Mouse (Mus musculus) liver, postnatal 0 days (tissue): ENCODE results near the gene Nr4a1. TPM values are rescaled to one million over a fixed set of nuclear protein-coding genes. Genes with fewer than 3 reads are reported as not detected.

ENCODE experiments used
- ATAC-seq: fragments of 200-750 bp; cut with Nextera tagmentation; 2 replicates; pipeline ENCODE4 v1.8.0; 2017; ENCODE audit warnings: mild to moderate bottlenecking, moderate library complexity
- DNase-seq: peaks from one replicate; pipeline ENCODE4 v3.0.0-alpha.2; 2016
- H3K27ac ChIP-seq: fragments of 300-500 bp; sonication (generic); 2 replicates; pipeline ENCODE4 v1.5.1; 2014; ENCODE audit warnings: antibody characterized with exemption, moderate library complexity, mild to moderate bottlenecking, low read depth
- H3K27me3 ChIP-seq: fragments of 300-500 bp; sonication (generic); 2 replicates; pipeline ENCODE4 v1.6.1; 2014; ENCODE audit warnings: low read length, control low read depth, mixed read lengths; ENCODE audit not compliant: insufficient read depth
- H3K36me3 ChIP-seq: fragments of 300-500 bp; sonication (generic); replicated peaks from 2 replicates; pipeline ENCODE4 v1.6.1; 2014; ENCODE audit warnings: mild to moderate bottlenecking, control low read depth, low read length, moderate library complexity, mixed read lengths; ENCODE audit not compliant: insufficient read depth
- H3K4me1 ChIP-seq: fragments of 300-500 bp; sonication (generic); 2 replicates; pipeline ENCODE4 v1.6.1; 2014; ENCODE audit warnings: antibody characterized with exemption, mild to moderate bottlenecking, control low read depth; ENCODE audit not compliant: insufficient read depth
- H3K4me2 ChIP-seq: fragments of 300-500 bp; sonication (generic); 2 replicates; pipeline ENCODE4 v1.6.1; 2014; ENCODE audit warnings: low read depth, mild to moderate bottlenecking, low read length, moderate library complexity, mixed read lengths
- H3K4me3 ChIP-seq: fragments of 300-500 bp; sonication (generic); 2 replicates; pipeline ENCODE4 v1.5.1; 2014; ENCODE audit warnings: low read depth, low read length
- H3K9ac ChIP-seq: fragments of 300-500 bp; sonication (generic); replicated peaks from 2 replicates; pipeline ENCODE4 v1.6.1; 2014; ENCODE audit warnings: mild to moderate bottlenecking, moderate library complexity
- H3K9me3 ChIP-seq: fragments of 300-500 bp; sonication (generic); 2 replicates; pipeline ENCODE4 v1.6.1; 2016; ENCODE audit warnings: mild to moderate bottlenecking, control low read depth, low read length, mixed read lengths
- CTCF ChIP-seq: sonication (generic); IDR thresholded peaks from 2 replicates; pipeline ENCODE4 v1.5.1; 2016; ENCODE audit warnings: antibody characterized with exemption, low read depth
- EP300 ChIP-seq: IDR thresholded peaks from 2 replicates; pipeline ENCODE4 v1.6.1; 2016; ENCODE audit warnings: antibody characterized with exemption, low read depth, mild to moderate bottlenecking
- WGBS: fragments of 180-500 bp; shearing (Covaris S2); extraction: QIAGEN DNeasy Blood & Tissue Kit; methylation state at CpG from one replicate; pipeline ENCODE4 v1.1.7; 2014; ENCODE audit not compliant: insufficient replicate concordance; 5-methylcytosine and 5-hydroxymethylcytosine counted together
- polyA plus RNA-seq: library from polyadenylated mRNA; unstranded; fragments of >200 nt; fragmentation: Nextera tagmentation; extraction: Ambion mirVana; gene quantifications from 2 replicates; pipeline ENCODE4 v1.2.1, GENCODE M21; 2015

Nr4a1 gene
- polyA plus RNA-seq, 1 experiment from 2014 or later, result 1.1 TPM

DNA sequence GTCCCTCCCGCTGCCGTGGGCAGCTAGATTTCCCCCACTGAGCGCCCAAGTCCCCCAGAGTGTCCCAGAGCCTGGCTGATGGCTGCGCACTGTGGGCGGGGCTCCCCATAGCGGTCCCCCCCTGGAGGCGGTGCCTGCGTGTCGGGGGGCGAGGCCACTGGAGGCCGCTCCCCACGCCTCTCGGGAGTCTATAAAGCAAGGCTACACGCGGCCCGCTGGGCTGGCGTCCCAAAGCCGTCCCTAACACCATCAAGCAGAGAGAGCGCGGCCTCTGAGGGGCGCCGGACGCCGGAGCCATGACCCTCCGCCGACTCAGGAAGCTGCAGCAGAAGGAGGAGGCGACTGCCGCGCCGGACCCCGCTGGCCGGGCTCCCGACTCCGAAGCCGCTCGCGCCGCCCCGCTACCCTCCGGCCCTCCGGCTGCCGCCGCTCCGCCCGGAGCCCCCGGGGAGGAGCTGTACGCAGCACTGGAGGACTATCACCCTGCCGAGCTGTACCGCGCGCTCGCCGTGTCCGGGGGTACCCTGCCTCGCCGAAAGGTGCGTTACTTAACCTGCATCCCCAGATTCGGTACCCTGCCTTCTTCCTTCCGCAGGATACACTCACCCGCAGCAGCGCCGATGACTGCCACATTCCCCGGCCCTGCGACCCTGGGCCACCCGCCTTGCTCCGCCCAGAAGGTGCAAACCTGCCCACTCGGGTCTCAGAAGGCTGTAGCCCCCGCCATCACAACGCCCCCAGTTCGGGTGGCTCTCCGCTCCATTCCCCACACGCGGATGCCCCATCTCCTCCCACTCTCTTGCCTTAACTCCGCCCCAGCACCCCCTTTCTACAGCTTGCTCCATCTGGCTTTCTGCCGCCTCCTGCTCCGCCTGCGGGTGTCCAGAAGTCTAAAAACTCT, 29.8 kb upstream of the Nr4a1 start, which contains the start of gene Grasp:
Gene Grasp (plus strand): TSS at position 183 of the 901 bp plus-strand sequence.
- peaks cover 12% of the 10 kb centered on the region; the same call in 1 of the 2 replicates for H3K4me1 ChIP-seq
- H3K4me2 ChIP-seq, result peak within 1 kb of the TSS; percentile 90
- no peaks in the 10 kb centered on the region for H3K9me3 ChIP-seq
- peak within 1 kb of the TSS; percentile 59 for H3K9ac ChIP-seq
- peak within 1 kb of the TSS; percentile 66 for H3K27ac ChIP-seq
- WGBS, result under 1% methylated on average over 75 of the region's 77 CpGs
- peak; percentile 72 for ATAC-seq
- peak within 1 kb of the TSS; percentile 64 for H3K4me3 ChIP-seq
- no peak for TF ChIP-seq CTCF
- TF ChIP-seq EP300, result no peak
- peaks cover 44% of the 10 kb centered on the region for H3K27me3 ChIP-seq
- DNase-seq, result peak; percentile 82
- H3K36me3 ChIP-seq, result no peaks in the 10 kb centered on the region

DNA sequence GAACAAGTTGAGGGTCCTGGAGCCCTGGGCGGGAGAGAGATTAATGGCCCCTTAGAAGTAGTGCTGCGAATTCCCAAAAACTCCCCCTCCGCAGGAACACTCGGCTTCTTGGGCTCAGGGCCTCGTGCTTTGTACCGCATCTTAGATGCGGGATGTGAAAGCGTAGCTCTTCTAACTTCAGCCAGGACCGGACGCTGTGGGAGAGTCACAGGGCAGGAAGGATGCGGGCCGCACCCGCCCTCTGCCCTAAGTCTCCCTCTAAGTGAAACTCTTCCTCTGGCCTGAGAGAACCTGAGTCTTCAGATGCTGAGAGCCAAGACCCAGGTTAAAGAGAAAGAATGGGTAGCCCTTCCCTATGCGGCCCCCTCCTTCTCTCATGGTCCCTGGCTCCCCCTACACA, 29.1 kb upstream of the Nr4a1 start:
- Histone ChIP-seq H3K27me3 (peaks cover 44% of the 10 kb centered on the region), H3K4me1 (peaks cover 12% of the 10 kb centered on the region; the same call in 1 of the 2 replicates), H3K4me3 (peak overlapping the region; percentile 64), H3K9ac (no peak overlapping the region), H3K27ac (peak overlapping the region; percentile 66), H3K4me2 (peak overlapping the region; percentile 90), H3K36me3 (no peaks in the 10 kb centered on the region), H3K9me3 (no peaks in the 10 kb centered on the region)
- DNase-seq, result no peak
- 9% methylated on average over 14 of the region's 14 CpGs for WGBS
- TF ChIP-seq EP300 (no peak), CTCF (no peak)
- no peak for ATAC-seq

DNA sequence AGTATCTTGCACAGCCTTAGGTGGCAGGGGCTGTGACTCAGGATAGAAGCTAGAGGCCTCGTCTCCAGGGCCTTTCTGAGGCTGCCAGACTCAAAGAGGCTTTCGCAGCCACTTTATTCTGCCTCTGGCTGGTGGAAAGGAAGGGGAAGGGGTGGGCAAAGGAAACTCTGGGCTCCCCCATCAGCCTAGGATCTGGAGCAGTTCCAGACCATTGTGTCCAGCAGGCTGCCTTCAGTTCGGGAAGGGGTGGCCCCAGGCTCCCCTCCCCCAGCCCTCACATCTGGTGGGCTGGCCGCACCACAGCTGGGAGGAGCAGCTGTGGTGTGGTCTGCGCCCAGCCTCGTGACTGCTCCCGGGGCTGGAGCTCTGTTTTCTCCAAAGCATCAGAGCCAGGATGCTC, 26.1 kb upstream of the Nr4a1 start:
- H3K9ac ChIP-seq, result no peak overlapping the region
- no peak overlapping the region for H3K4me3 ChIP-seq
- H3K36me3 ChIP-seq, result no peaks in the 10 kb centered on the region
- H3K27me3 ChIP-seq, result peaks cover 33% of the 10 kb centered on the region
- ATAC-seq (peak; percentile 40; the same call in 1 of the 2 replicates), DNase-seq (peak; percentile 37)
- H3K4me1 ChIP-seq, result peaks cover 12% of the 10 kb centered on the region; the same call in 1 of the 2 replicates
- H3K27ac ChIP-seq, result no peak overlapping the region
- no peak; the same call in 1 of the 2 replicates for TF ChIP-seq EP300
- TF ChIP-seq CTCF, result no peak
- 40% methylated on average over 7 of the region's 7 CpGs for WGBS
- no peaks in the 10 kb centered on the region for H3K9me3 ChIP-seq
- no peak overlapping the region for H3K4me2 ChIP-seq

DNA sequence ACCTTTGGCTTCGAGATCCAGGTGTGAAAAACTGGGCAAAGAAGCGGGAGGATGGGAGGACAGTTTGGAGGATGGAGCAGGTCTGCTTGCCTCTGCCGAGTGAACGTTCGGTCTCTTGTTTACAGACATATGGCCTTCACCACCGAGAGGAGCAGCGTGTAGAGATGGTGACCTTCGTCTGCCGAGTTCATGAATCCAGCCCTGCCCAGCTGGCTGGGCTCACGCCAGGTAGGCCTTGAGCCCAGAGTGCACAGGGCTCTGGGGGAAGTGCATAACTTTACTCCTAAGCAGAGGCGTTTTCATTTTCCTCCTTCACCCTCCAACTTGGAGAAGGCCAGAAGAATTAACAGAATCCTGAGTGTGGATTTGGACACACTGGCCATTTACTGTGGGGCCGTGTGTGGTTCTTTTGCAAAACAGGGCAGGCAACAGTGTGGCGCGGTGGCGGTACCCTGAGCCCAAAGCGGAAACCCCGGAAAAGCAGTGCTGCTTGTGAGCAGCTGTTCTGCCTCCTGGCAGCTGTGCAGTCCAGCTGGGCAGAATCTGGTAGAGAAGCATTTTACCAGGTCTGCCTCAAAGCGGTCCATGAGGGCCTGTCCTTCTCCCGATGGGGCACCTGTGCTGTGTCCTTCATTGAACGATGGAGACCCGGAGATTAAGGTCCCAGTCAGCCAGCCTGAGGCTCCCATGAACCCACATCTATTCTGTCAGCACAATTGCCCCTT, 25.0 kb upstream of the Nr4a1 start:
- ATAC-seq (peak; percentile 77), DNase-seq (peak; percentile 65)

DNA sequence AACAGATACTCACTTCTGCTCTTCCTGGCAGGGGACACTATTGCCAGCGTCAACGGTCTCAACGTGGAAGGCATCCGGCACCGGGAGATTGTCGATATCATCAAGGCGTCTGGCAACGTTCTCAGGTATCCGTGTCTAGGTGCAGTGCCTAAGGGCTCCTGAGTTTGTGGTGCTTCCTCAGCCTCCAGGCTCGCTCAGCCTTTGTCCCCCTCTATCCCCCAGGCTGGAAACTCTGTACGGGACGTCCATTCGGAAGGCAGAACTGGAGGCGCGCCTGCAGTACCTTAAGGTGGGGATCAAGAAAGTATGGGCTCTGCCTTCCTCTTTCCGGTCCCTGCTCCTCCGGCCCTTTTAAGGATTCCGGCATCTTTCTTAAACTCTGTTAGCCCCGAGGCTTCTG, 23.6 kb upstream of the Nr4a1 start:
- Histone ChIP-seq H3K4me1 (peaks cover under 1% of the 10 kb centered on the region; the same call in 1 of the 2 replicates), H3K4me2 (no peak overlapping the region), H3K27ac (no peak overlapping the region), H3K9me3 (no peaks in the 10 kb centered on the region), H3K27me3 (peaks cover 8% of the 10 kb centered on the region), H3K4me3 (no peak overlapping the region), H3K36me3 (no peaks in the 10 kb centered on the region), H3K9ac (no peak overlapping the region)
- DNase-seq, result no peak
- WGBS, result 91% methylated on average over 19 of the region's 19 CpGs
- ATAC-seq, result no peak
- no peak for TF ChIP-seq CTCF
- no peak for TF ChIP-seq EP300

More for the DNA sequence above, 25.0 kb upstream of the Nr4a1 start:
- no peaks in the 10 kb centered on the region for H3K36me3 ChIP-seq
- no peak overlapping the region for H3K27ac ChIP-seq
- H3K9ac ChIP-seq, result no peak overlapping the region
- no peaks in the 10 kb centered on the region for H3K9me3 ChIP-seq
- WGBS, result 73% methylated on average over 21 of the region's 21 CpGs
- TF ChIP-seq EP300 (no peak), CTCF (no peak)
- H3K27me3 ChIP-seq, result peaks cover 22% of the 10 kb centered on the region
- H3K4me2 ChIP-seq, result no peak overlapping the region
- H3K4me3 ChIP-seq, result no peak overlapping the region
- peaks cover 6% of the 10 kb centered on the region; the same call in 1 of the 2 replicates for H3K4me1 ChIP-seq

DNA sequence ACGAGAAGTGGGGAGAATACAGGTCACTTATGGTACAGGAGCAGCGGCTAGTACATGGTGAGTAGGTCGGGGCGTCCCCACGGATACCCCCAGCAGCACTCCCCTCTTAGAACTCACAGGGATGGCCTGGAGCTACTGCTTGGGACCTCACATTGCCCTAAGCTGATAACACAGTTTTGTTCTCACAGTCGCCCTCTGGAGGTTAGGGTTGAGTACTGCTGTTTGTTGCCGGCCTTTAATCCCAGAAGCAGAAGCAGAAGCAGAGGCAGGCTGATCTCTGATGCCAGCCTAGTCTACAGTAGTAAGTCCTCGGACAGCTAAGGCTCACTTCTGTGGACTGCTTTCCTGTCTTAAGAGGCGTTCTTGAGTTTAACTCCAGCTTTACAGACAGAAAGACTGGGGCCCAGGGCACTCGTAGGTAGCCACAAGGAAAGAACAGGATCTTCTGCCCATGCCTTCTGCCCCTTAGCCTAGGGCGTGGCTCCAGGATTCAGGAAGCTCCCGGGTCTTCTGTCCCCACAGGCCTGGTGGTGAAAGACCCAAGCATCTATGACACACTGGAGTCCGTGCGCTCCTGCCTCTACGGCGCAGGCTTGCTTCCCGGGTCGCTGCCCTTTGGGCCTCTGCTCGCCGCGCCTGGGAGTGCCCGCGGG, 22.9 kb upstream of the Nr4a1 start:
- TF ChIP-seq CTCF (peak; percentile 62), EP300 (no peak)
- Histone ChIP-seq H3K27ac (no peak overlapping the region), H3K9ac (no peak overlapping the region), H3K4me2 (no peak overlapping the region), H3K4me3 (no peak overlapping the region), H3K27me3 (0 out of 2 replicates have a peak, but pooled peaks cover 1% of the 10 kb centered on the region), H3K36me3 (no peaks in the 10 kb centered on the region), H3K9me3 (no peaks in the 10 kb centered on the region), H3K4me1 (peaks cover 7% of the 10 kb centered on the region)
- 80% methylated on average over 23 of the region's 23 CpGs for WGBS
- ATAC-seq, result no peak
- peak; percentile 50 for DNase-seq
